Mouse (Mus musculus): ENCODE measurements around the gene Fam173b.

- no peak for TF ChIP-seq CTCF (IDR thresholded peaks at IDR 0.05; ENCODE audit: low read depth)
- TF ChIP-seq EP300 (IDR thresholded peaks at IDR 0.05; ENCODE audit: low read depth): no peak
Measured at GRCm38 (mm10) chr15:31661802-31662201, 60.1 kb downstream of the Fam173b start.
